Mouse (Mus musculus) embryonic facial prominence, embryonic 14.5 days (tissue): ENCODE measurements at regions not wholly inside any gene's neighbourhood (a gene's known extent, or its start where the extent isn't known, plus 50 kb on each side); places are given as distances from the start of the nearest gene placed in this dataset.

Experiments used
- ATAC-seq: fragments of 200-750 bp; cut with Nextera tagmentation; 2 replicates; pipeline ENCODE4 v1.8.0; 2017; ENCODE audit warnings: low read depth, moderate number of reproducible peaks, moderate TSS enrichment
- DNase-seq: peaks from one replicate; pipeline ENCODE4 v3.0.0-alpha.2; 2015; ENCODE audit warnings: low spot score
- H3K27ac ChIP-seq: fragments of 300-500 bp; sonication (generic); replicated peaks from 2 replicates; pipeline ENCODE4 v1.5.1; 2014; ENCODE audit warnings: low read depth, mild to moderate bottlenecking, low read length, moderate library complexity
- H3K27me3 ChIP-seq: fragments of 300-500 bp; sonication (generic); replicated peaks from 2 replicates; pipeline ENCODE4 v1.6.1; 2014; ENCODE audit warnings: low read length; ENCODE audit not compliant: control insufficient read depth, insufficient read depth
- H3K36me3 ChIP-seq: fragments of 300-500 bp; sonication (generic); 2 replicates; pipeline ENCODE4 v1.6.1; 2014; ENCODE audit warnings: low read length, mixed read lengths; ENCODE audit not compliant: control insufficient read depth, insufficient read depth
- H3K4me1 ChIP-seq: fragments of 300-500 bp; sonication (generic); 2 replicates; pipeline ENCODE4 v1.6.1; 2014; ENCODE audit warnings: antibody characterized with exemption, low read length; ENCODE audit not compliant: control insufficient read depth, insufficient read depth
- H3K4me2 ChIP-seq: fragments of 300-500 bp; sonication (generic); 2 replicates; pipeline ENCODE4 v1.6.1; 2014; ENCODE audit warnings: low read depth, mild to moderate bottlenecking, low read length, moderate library complexity, mixed read lengths
- H3K4me3 ChIP-seq: fragments of 300-500 bp; sonication (generic); 2 replicates; pipeline ENCODE4 v1.5.1; 2014; ENCODE audit warnings: low read depth, mild to moderate bottlenecking, low read length
- H3K9ac ChIP-seq: fragments of 300-500 bp; sonication (generic); 2 replicates; pipeline ENCODE4 v1.6.1; 2014; ENCODE audit warnings: low read depth, mild to moderate bottlenecking, low read length, moderate library complexity, mixed read lengths
- H3K9me3 ChIP-seq: fragments of 300-500 bp; sonication (generic); 2 replicates; pipeline ENCODE4 v1.6.1; 2016; ENCODE audit warnings: low read length; ENCODE audit not compliant: control insufficient read depth
- WGBS: fragments of 180-500 bp; shearing (Covaris S2); extraction: QIAGEN DNeasy Blood & Tissue Kit; methylation state at CpG from one replicate; pipeline ENCODE4 v1.1.7; 2014; 5-methylcytosine and 5-hydroxymethylcytosine counted together

DNA sequence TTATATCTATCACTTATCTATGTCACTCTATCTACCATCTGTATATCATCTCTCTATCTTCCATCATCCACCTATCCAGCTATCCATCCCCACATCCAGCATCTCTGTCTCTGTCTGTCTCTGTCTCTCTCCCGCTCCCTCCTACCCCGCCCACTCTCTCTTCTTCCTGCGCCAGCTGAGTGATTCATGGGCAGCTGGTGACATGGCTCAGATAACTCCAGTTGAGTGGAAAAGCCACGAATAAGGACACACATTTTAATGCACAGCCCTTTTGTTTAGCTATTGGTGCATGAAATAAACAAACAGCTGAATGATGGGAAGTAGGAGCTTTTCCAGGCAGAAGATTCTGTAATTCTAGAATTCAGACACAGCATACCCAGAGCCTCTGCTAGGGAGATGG, 446.3 kb downstream of the Glrx3 start:
- H3K4me1 ChIP-seq: no peaks in the 10 kb centered on the region
- no peak for DNase-seq
- WGBS: 78% methylated on average over 4 of the region's 4 CpGs

GRCm38 (mm10) chr7:137885146-137885545, 447.7 kb downstream of the Glrx3 start:
- Histone ChIP-seq H3K4me2 (no peak overlapping the region), H3K4me3 (no peak overlapping the region), H3K4me1 (no peaks in the 10 kb centered on the region), H3K9me3 (no peaks in the 10 kb centered on the region), H3K36me3 (no peaks in the 10 kb centered on the region), H3K9ac (no peak overlapping the region), H3K27ac (no peak overlapping the region), H3K27me3 (no peaks in the 10 kb centered on the region)
- 44% methylated on average over 8 of the region's 8 CpGs for WGBS
- ATAC-seq (no peak), DNase-seq (no peak)

More for the DNA sequence above, 446.3 kb downstream of the Glrx3 start:
- no peak for ATAC-seq
- H3K4me2 ChIP-seq: no peak overlapping the region
- H3K36me3 ChIP-seq: no peaks in the 10 kb centered on the region
- H3K4me3 ChIP-seq: no peak overlapping the region
- H3K27me3 ChIP-seq: no peaks in the 10 kb centered on the region
- H3K9ac ChIP-seq: no peak overlapping the region
- H3K27ac ChIP-seq: no peak overlapping the region
- no peaks in the 10 kb centered on the region for H3K9me3 ChIP-seq

DNA sequence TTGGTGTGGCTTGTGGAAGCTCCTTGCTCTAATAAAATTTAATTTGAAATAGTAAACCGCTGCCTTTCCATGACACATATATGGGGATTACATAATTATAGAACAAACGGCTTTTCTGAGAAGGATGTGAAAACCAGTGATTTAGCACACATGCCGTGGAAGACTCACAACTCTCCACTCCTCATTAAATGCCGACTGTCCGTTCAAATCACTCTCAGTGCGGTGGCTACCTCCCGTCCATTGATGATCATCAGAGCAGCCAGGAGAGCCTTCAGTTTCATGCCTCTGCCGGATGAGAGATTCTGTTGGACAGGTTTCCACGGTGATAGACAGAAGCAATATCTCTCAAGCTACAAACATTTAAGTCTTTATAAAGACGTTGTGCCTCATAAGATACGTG, 451.3 kb downstream of the Glrx3 start:
- no peak overlapping the region for H3K27ac ChIP-seq
- H3K9ac ChIP-seq: no peak overlapping the region
- H3K4me1 ChIP-seq: no peaks in the 10 kb centered on the region
- no peak overlapping the region for H3K4me3 ChIP-seq
- H3K36me3 ChIP-seq: no peaks in the 10 kb centered on the region
- H3K27me3 ChIP-seq: no peaks in the 10 kb centered on the region
- H3K9me3 ChIP-seq: no peaks in the 10 kb centered on the region
- no peak for ATAC-seq
- WGBS: 83% methylated on average over 11 of the region's 11 CpGs
- H3K4me2 ChIP-seq: no peak overlapping the region
- DNase-seq: no peak

DNA sequence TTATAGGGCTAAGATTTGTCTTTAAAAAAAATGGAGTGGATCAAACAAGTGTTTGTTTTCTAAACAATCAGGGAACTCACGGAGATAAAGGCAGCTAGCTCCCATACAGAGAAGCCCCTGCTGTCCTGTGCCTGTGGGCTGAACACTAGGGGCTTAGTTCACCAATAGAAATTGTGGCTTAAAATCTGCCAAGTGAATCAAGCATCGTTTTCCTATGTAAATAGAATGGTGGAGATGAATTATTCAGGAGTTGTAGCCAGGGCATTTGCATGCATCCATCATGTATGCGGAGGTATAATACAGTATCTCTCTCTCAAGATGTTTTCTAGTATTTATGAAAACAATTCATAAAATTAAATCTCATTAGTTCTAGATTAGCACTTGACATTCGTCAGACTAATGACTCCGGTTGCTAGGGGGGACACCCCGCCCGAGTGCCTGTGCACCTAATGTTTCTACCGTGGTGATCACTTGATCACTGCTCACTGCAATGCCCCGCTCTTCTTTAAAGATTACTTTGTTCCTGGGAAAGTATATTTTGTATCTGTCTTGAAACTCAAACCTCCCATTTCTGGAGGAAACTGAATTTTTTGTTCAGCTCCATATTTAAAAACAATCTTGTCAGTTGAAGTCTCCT, 469.1 kb downstream of the Glrx3 start:
- no peak overlapping the region for H3K27ac ChIP-seq
- no peak for ATAC-seq
- WGBS: 60% methylated on average over 9 of the region's 9 CpGs
- no peak for DNase-seq
- H3K4me1 ChIP-seq: no peaks in the 10 kb centered on the region
- H3K36me3 ChIP-seq: no peaks in the 10 kb centered on the region
- H3K9me3 ChIP-seq: no peaks in the 10 kb centered on the region
- H3K4me2 ChIP-seq: no peak overlapping the region
- no peak overlapping the region for H3K9ac ChIP-seq
- no peaks in the 10 kb centered on the region for H3K27me3 ChIP-seq
- no peak overlapping the region for H3K4me3 ChIP-seq

- DNase-seq (no peak), ATAC-seq (no peak)
- no peak overlapping the region for H3K27ac ChIP-seq
- H3K27me3 ChIP-seq: no peaks in the 10 kb centered on the region
- H3K9ac ChIP-seq: no peak overlapping the region
- no peak overlapping the region for H3K4me2 ChIP-seq
- 31% methylated on average over 3 of the region's 3 CpGs for WGBS
- H3K36me3 ChIP-seq: no peaks in the 10 kb centered on the region
- H3K4me3 ChIP-seq: no peak overlapping the region
- H3K4me1 ChIP-seq: no peaks in the 10 kb centered on the region
- no peaks in the 10 kb centered on the region for H3K9me3 ChIP-seq
These were observed 472.0 kb downstream of the Glrx3 start for GRCm38 (mm10) chr7:137909456-137909855.

- WGBS: 64% methylated on average over 4 of the region's 4 CpGs
- ATAC-seq: no peak
These were observed 476.2 kb downstream of the Glrx3 start for GRCm38 (mm10) chr7:137913551-137914105.

GRCm38 (mm10) chr7:137914506-137914905, 477.1 kb downstream of the Glrx3 start:
- Histone ChIP-seq H3K9ac (no peak overlapping the region), H3K36me3 (no peaks in the 10 kb centered on the region), H3K4me2 (no peak overlapping the region), H3K9me3 (no peaks in the 10 kb centered on the region), H3K4me1 (no peaks in the 10 kb centered on the region), H3K4me3 (no peak overlapping the region), H3K27me3 (no peaks in the 10 kb centered on the region), H3K27ac (no peak overlapping the region)
- ATAC-seq (no peak), DNase-seq (no peak)
- WGBS: 85% methylated on average over 5 of the region's 5 CpGs

More at GRCm38 (mm10) chr7:137913551-137914105, 476.2 kb downstream of the Glrx3 start:
- no peak overlapping the region for H3K4me2 ChIP-seq
- no peak overlapping the region for H3K27ac ChIP-seq
- no peaks in the 10 kb centered on the region for H3K27me3 ChIP-seq
- H3K36me3 ChIP-seq: no peaks in the 10 kb centered on the region
- no peaks in the 10 kb centered on the region for H3K4me1 ChIP-seq
- no peak overlapping the region for H3K9ac ChIP-seq
- H3K4me3 ChIP-seq: no peak overlapping the region
- no peaks in the 10 kb centered on the region for H3K9me3 ChIP-seq
- no peak for DNase-seq

GRCm38 (mm10) chr7:137916351-137916750, 478.9 kb downstream of the Glrx3 start:
- Histone ChIP-seq H3K36me3 (no peaks in the 10 kb centered on the region), H3K4me3 (no peak overlapping the region), H3K4me2 (no peak overlapping the region), H3K9me3 (no peaks in the 10 kb centered on the region), H3K9ac (no peak overlapping the region), H3K27me3 (no peaks in the 10 kb centered on the region), H3K27ac (no peak overlapping the region), H3K4me1 (no peaks in the 10 kb centered on the region)
- DNase-seq (no peak), ATAC-seq (no peak)
- WGBS: 88% methylated on average over 1 of the region's 1 CpGs
